Mouse (Mus musculus) bone marrow, adult 2 months (tissue): Measurements from ENCODE around the gene Acp4.

Source experiments
- CTCF ChIP-seq: fragments of 200-500 bp; IDR thresholded peaks from 2 replicates; pipeline ENCODE4 v1.5.1; 2011; ENCODE audit warnings: low read length, control low read depth; ENCODE audit not compliant: control insufficient read depth, insufficient read depth
- POLR2A ChIP-seq: fragments of 200-500 bp; IDR thresholded peaks from 2 replicates; pipeline ENCODE4 v1.6.1; 2011; ENCODE audit warnings: low read depth, mild to moderate bottlenecking, control low read depth, low read length, borderline replicate concordance; ENCODE audit not compliant: control insufficient read depth

DNA sequence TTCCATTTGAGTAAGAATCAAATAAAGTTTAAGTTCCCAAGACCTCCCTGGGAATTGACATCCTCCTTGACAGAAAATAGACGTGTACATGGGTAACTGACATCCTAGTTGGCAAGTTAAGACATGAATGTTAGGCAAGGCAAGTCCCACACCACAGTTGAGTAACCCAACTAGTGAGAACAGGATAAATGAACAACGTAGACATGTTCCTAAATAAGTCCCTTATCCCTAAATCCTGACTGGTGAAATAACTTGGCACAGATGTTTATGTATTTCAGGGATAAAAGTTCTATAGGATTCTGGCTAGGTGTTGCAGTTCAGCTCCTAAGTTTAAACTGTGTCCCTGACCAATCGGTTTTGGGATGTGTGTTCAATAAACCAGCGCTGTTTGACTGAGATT lies 33.8 kb upstream of the Acp4 start:
- TF ChIP-seq POLR2A (no peak), CTCF (no peak)
